Mouse (Mus musculus): ENCODE measurements around the gene Ttc23.

- TF ChIP-seq CTCF (IDR thresholded peaks at IDR 0.05) (peak; percentile 56), EP300 (IDR thresholded peaks at IDR 0.05) (no peak)
These were observed 39.3 kb downstream of the Ttc23 start for GRCm38 (mm10) chr7:67686545-67686944.
